Mouse (Mus musculus) myocyte (in vitro differentiated cells): ENCODE measurements around the gene Cysrt1. TPM values are rescaled to one million over a fixed set of nuclear protein-coding genes. Genes with fewer than 3 reads are reported as not detected.

Source experiments
- H3K27me3 ChIP-seq: one replicate; pipeline ENCODE4 v1.6.1; 2011; ENCODE audit not compliant: control insufficient read depth, insufficient read depth, insufficient read length
- H3K36me3 ChIP-seq: one replicate; pipeline ENCODE4 v1.6.1; 2011; ENCODE audit not compliant: control insufficient read depth, insufficient read depth
- H3K4me2 ChIP-seq: one replicate; pipeline ENCODE4 v1.6.1; 2011; ENCODE audit warnings: low read depth, control low read depth
- H3K4me3 ChIP-seq: one replicate; pipeline ENCODE4 v1.5.1; 2011; ENCODE audit warnings: mild to moderate bottlenecking, control low read depth, moderate library complexity
- H3K79me2 ChIP-seq: one replicate; pipeline ENCODE4 v1.6.1; 2011; ENCODE audit not compliant: control insufficient read depth, insufficient read depth
- H3ac ChIP-seq: one replicate; pipeline ENCODE4 v1.6.1; 2011; ENCODE audit not compliant: control insufficient read depth, insufficient read length
- CEBPB ChIP-seq: IDR thresholded peaks from 2 replicates; pipeline ENCODE4 v1.6.1; 2011; ENCODE audit warnings: mild to moderate bottlenecking, moderate library complexity; ENCODE audit not compliant: poor library complexity, insufficient read depth, severe bottlenecking
- E2F4 ChIP-seq: IDR thresholded peaks from one replicate; pipeline ENCODE4 v1.6.1; 2011; ENCODE audit warnings: mild to moderate bottlenecking, control low read depth, moderate library complexity; ENCODE audit not compliant: insufficient read depth
- MAX ChIP-seq: IDR thresholded peaks from one replicate; pipeline ENCODE4 v1.6.1; 2011; ENCODE audit warnings: low read depth, mild to moderate bottlenecking, control low read depth
- MYOD1 ChIP-seq, 3 experiments: IDR thresholded peaks; one replicate each; pipeline ENCODE4 v1.6.1; 2011; ENCODE audit warnings: control low read depth in 2 of 3, low read depth in 2 of 3, mild to moderate bottlenecking in 2 of 3, moderate library complexity in 1 of 3; ENCODE audit not compliant: insufficient read length in 2 of 3, control insufficient read depth in 1 of 3
- MYOG ChIP-seq, 3 experiments: IDR thresholded peaks; one replicate each; pipeline ENCODE4 v1.6.1; 2011; ENCODE audit warnings: control low read depth in 2 of 3, low read depth in 2 of 3, mild to moderate bottlenecking in 2 of 3; ENCODE audit not compliant: insufficient read length in 2 of 3, control insufficient read depth in 1 of 3, insufficient read depth in 1 of 3
- POLR2A ChIP-seq: IDR thresholded peaks from one replicate; pipeline ENCODE4 v1.6.1; 2011; ENCODE audit warnings: low read depth, mild to moderate bottlenecking, control low read depth, moderate library complexity; ENCODE audit not compliant: insufficient read length
- POLR2AphosphoS2 ChIP-seq: IDR thresholded peaks from one replicate; pipeline ENCODE4 v1.6.1; 2011; ENCODE audit warnings: low read depth, control low read depth; ENCODE audit not compliant: insufficient read length
- REST ChIP-seq: IDR thresholded peaks from one replicate; pipeline ENCODE4 v1.6.1; 2011; ENCODE audit warnings: mild to moderate bottlenecking, control low read depth, moderate library complexity; ENCODE audit not compliant: insufficient read depth, insufficient read length
- SRF ChIP-seq: IDR thresholded peaks from one replicate; pipeline ENCODE4 v1.6.1; 2011; ENCODE audit warnings: low read depth; ENCODE audit not compliant: control insufficient read depth, insufficient read length
- TCF12 ChIP-seq: IDR thresholded peaks from one replicate; pipeline ENCODE4 v1.6.1; 2011; ENCODE audit warnings: mild to moderate bottlenecking, control low read depth; ENCODE audit not compliant: poor library complexity, insufficient read depth, severe bottlenecking
- TCF3 ChIP-seq: IDR thresholded peaks from one replicate; pipeline ENCODE4 v1.6.1; 2011; ENCODE audit warnings: low read depth, control low read depth; ENCODE audit not compliant: insufficient read length
- USF1 ChIP-seq: IDR thresholded peaks from one replicate; pipeline ENCODE4 v1.6.1; 2011; ENCODE audit warnings: low read depth, mild to moderate bottlenecking, control low read depth, moderate library complexity
- polyA plus RNA-seq: library from polyadenylated mRNA; unstranded; fragments of >200 nt; fragmentation: generic; extraction: Trizol; gene quantifications from one replicate; pipeline ENCODE4 v1.2.1, GENCODE M21; 2012; ENCODE audit warnings: missing spikeins

Gene Cysrt1
- polyA plus RNA-seq, 1 experiment: not detected

DNA sequence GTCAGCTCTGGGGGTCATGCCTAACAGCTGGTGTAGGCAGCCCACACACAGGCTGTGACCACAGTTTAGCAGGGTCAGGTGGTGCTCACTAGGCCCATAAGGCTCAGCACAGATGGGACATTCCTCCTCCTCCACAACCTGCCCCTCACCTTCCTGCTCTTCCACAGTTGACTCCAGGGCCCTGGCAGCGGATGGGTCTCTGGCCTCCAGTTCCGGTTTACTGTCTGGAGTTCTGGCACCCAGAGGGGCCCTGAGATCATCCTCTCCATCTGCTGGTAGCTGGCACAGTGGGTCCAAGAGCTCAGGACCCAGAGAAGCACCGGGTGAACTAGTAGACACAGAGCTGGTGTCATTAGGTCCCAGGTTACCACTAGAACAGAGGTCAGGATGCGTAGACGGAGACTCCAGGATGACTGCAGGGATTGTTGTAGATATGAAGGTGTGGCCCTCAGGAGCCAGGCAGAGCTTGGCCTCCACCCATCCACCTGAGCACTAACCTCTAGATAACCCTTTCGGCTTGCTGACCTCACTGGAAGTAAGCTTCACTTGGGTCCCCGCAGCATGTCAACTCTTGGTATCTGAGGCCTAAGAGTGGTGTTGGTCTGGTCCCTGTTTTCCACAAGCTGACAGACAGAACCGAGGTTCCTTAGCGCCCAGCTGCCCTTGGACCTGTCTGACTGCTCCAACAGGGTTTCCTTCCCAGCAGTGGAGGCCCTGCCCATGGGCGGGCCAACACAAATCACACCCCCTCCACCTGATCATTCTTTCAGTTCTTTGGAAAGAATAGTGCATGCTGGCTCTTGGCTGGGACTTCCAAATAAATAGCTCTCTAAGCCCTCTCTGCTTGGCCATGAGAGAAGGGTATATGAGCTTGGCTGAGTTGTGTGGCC is 4.2 kb upstream of the Cysrt1 start, which contains the start of gene AL732309.1:
TSS of gene AL732309.1 (minus strand) at position 681 of the 890 bp plus-strand sequence.
- Histone ChIP-seq H3K79me2 (no peaks in the 10 kb centered on the region), H3K27me3 (peaks cover 16% of the 10 kb centered on the region), H3K4me3 (no peak within 1 kb of the TSS), H3ac (no peak within 1 kb of the TSS), H3K4me2 (no peak within 1 kb of the TSS), H3K36me3 (peaks cover 4% of the 10 kb centered on the region)
- TF ChIP-seq SRF (no peak), POLR2AphosphoS2 (peak; percentile 4)

DNA sequence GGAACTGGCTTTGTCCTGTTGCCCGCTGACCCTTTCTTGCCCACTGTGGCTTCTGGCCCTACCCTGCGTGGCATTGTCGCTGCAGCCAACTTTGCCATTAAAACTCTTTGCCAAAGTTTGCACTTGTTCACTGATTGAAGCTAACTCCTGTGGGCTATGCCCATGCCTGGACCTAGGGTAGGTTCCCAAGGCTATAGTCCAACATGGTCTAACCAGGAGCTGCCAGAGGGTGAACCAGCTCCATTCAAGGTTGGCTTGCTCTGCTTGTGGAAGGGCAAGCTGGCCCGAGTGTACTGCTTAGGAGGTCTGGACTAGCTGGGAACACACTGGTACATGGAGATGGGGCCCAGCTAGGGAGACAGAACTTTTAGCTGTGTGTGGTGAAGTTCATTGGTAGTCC is 1.9 kb upstream of the Cysrt1 start:
- H3K36me3 ChIP-seq: no peaks in the 10 kb centered on the region
- H3K79me2 ChIP-seq: no peaks in the 10 kb centered on the region
- no peak overlapping the region for H3K4me2 ChIP-seq
- no peak overlapping the region for H3K4me3 ChIP-seq
- TF ChIP-seq POLR2AphosphoS2 (no peak), MAX (no peak)
- H3K27me3 ChIP-seq: peaks cover 18% of the 10 kb centered on the region
- H3ac ChIP-seq: no peak overlapping the region

DNA sequence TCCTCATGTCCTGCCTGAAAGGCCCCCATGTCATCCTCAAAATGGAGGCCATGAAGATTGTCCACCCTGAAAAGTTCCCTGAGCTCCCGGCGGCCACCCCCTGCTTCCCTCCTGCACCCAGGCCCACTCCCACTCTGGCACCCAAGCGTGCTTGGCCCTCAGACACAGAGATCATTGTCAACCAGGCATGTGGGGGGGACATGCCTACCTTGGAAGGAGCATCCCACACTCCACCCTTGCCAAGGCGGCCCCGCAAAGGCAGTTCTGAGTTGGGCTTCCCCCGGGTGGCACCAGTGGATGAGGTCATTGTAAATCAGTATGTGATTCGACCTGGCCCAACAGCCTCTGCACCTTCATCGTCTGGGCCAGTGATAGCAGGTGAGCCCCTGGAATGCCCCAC is 1.1 kb upstream of the Cysrt1 start:
- Histone ChIP-seq H3K4me2 (no peak overlapping the region), H3K79me2 (no peaks in the 10 kb centered on the region), H3K27me3 (peaks cover 18% of the 10 kb centered on the region), H3K4me3 (no peak overlapping the region), H3ac (no peak overlapping the region), H3K36me3 (no peaks in the 10 kb centered on the region)
- TF ChIP-seq POLR2A (no peak), POLR2AphosphoS2 (no peak), REST (no peak), SRF (no peak), MYOD1 (IDR thresholded peaks at IDR 0.05; ENCODE audit: control insufficient read depth in 1 of 3, insufficient read length in 2 of 3, low read depth in 2 of 3) (no peak), TCF3 (no peak), E2F4 (no peak), MYOG (IDR thresholded peaks at IDR 0.05; ENCODE audit: control insufficient read depth in 1 of 3, insufficient read depth in 1 of 3, insufficient read length in 2 of 3, low read depth in 2 of 3) (no peak), MAX (no peak), CEBPB (no peak), USF1 (no peak), TCF12 (no peak)

DNA sequence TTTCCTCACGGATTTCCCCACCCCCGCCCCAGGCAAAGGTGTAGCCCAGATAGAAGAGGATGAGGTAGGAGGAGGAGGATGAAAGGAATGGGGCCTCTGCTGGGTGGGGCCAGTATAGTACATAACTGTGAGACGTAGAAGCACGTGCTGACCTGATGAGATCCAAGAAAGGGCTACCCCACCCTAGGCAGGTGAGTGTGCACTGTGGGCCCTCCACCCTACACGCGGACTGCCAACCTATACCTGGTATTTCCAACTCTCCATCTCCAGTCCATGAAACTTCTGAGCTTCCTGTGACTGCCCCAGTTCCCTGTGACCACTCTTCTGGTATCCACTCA is 845 bp downstream of the Cysrt1 start:
- no peaks in the 10 kb centered on the region for H3K36me3 ChIP-seq

DNA sequence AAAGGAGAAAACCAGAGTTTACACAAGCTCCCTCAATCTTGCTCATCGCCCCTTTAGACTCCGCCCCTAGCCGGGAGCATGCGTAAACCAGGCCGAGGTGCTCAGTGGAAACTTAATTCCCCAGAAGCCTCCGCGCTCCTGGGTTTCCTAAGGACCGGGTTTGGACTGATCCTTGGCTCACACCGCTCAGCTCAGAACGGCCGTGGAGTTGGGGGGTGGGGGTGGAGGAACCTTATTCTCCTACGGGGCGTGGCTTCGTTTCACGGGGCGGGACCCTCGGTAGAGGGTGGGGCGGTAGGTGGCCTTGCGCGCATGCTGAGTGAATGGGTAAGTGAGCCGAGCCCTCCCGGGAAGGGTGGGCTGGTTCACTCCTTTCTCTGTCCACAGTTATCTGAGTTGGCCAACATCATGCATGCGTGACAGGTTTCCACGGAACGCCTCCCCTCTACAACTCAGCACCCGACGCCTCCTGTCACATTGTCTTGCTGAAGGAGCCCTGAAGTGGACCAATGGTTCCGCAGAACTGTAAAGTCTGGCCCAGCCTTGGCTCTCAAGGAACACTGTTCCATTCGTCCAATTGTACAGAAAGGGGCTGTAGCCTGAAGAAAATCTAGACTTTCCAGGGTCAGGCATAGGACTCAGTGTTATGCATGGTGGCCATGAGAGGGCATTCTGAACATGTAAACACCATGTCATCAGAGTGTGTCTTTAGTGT is 1.4 kb downstream of the Cysrt1 start:
- Histone ChIP-seq H3K36me3 (no peaks in the 10 kb centered on the region), H3K4me3 (no peak overlapping the region), H3ac (no peak overlapping the region), H3K4me2 (peak overlapping the region; percentile 65), H3K27me3 (peaks cover 27% of the 10 kb centered on the region), H3K79me2 (no peaks in the 10 kb centered on the region)
- TF ChIP-seq POLR2AphosphoS2: no peak
- no peak for TF ChIP-seq CEBPB
- TF ChIP-seq USF1: no peak
- no peak for TF ChIP-seq MYOD1 (IDR thresholded peaks at IDR 0.05; ENCODE audit: control insufficient read depth in 1 of 3, insufficient read length in 2 of 3, low read depth in 2 of 3)
- TF ChIP-seq REST: no peak
- TF ChIP-seq SRF: no peak
- TF ChIP-seq TCF12: no peak
- no peak for TF ChIP-seq TCF3
- no peak for TF ChIP-seq MYOG (IDR thresholded peaks at IDR 0.05; ENCODE audit: control insufficient read depth in 1 of 3, insufficient read depth in 1 of 3, insufficient read length in 2 of 3, low read depth in 2 of 3)
- no peak for TF ChIP-seq MAX
- no peak for TF ChIP-seq POLR2A
- no peak for TF ChIP-seq E2F4

More for the DNA sequence above, 845 bp downstream of the Cysrt1 start:
- no peak for TF ChIP-seq TCF12
- TF ChIP-seq CEBPB: no peak
- TF ChIP-seq REST: no peak
- TF ChIP-seq MYOD1 (IDR thresholded peaks at IDR 0.05; ENCODE audit: control insufficient read depth in 1 of 3, insufficient read length in 2 of 3, low read depth in 2 of 3): no peak
- TF ChIP-seq E2F4: no peak
- no peak for TF ChIP-seq MAX
- no peak overlapping the region for H3K4me3 ChIP-seq
- peaks cover 22% of the 10 kb centered on the region for H3K27me3 ChIP-seq
- H3ac ChIP-seq: no peak overlapping the region
- no peaks in the 10 kb centered on the region for H3K79me2 ChIP-seq
- H3K4me2 ChIP-seq: peak overlapping the region; percentile 65
